Mouse (Mus musculus) gastrocnemius, postnatal 14 days (tissue): ENCODE data around the gene Agrp. TPM values are rescaled to one million over a fixed set of nuclear protein-coding genes. Genes with fewer than 3 reads are reported as not detected.
A peak's percentile ranks its signal among the peaks of the same experiment; 100 is the strongest.

Source experiments
- DNase-seq: peaks from one replicate; pipeline ENCODE4 v3.0.0; 2021; ENCODE audit warnings: mixed read lengths
- intact Hi-C: fragments of 180-260 bp; cut with DNase I; formaldehyde crosslinking; loops from one replicate; pipeline ENCODE4 v1.15.1; 2025; ENCODE audit warnings: low total_unique reads
- microRNA-seq, 2 experiments: library from miRNA; unstranded; fragments of <30 nt; microRNA quantifications; one replicate each; pipeline ENCODE4 v1.2.0; 2021
- total RNA-seq, 2 experiments: library from RNA; stranded (reverse); gene quantifications; 2 replicates each; pipeline ENCODE4 v1.2.3; 2021

The Agrp gene
- total RNA-seq, 2 experiments from 2014 or later: 0.73 to 1.7 TPM

DNA sequence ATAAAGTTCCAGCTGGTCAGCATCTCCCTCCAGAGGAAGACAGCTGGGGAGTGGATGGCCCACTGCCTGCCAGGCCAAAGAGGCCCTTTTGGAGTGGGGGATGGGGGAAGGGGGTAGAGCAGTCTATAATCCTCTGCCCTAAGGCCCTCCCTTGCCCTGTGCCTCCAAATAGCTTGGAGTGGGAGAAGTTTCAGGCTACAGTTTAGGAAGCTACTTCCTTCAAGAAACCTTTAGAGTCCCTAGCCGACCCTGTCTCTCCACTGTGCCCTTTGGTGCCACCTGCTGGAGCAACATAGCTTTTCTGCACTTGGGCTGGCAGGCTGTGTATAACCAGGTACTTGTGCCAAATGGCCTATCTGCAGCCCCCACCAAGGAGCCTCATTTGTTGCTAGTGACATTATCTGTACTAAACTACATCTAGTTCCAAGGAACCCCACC is 103.3 kb downstream of the Agrp start:
- DNase-seq: peak; percentile 79
- intact Hi-C loops: loop anchor here (2.0 kb wide), 1 partner anchor 19 kb away; no protein-coding TSS in a partner anchor

DNA sequence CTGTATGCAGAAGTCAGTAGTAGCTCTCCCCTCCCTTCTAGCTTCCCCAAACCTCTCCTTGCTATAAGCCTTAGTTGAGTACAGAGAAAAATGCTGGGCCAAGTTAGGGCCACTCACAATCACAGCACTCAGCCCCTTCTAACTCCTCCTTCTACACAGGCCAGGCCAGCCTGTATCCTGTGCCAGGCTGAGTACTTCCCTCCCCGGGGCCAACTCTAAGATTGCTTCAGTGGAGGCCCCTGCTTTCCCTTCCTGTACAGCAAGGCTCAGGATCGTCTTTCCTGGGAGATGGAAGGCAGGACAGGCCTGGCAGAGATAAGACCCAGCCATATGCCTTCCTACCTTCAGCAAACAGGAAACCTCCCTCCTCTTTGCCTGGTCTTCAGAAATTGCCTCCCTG is 103.8 kb downstream of the Agrp start:
- intact Hi-C loops: loop anchor here (2.0 kb wide), 1 partner anchor 19 kb away; no protein-coding TSS in a partner anchor
- no peak for DNase-seq

DNA sequence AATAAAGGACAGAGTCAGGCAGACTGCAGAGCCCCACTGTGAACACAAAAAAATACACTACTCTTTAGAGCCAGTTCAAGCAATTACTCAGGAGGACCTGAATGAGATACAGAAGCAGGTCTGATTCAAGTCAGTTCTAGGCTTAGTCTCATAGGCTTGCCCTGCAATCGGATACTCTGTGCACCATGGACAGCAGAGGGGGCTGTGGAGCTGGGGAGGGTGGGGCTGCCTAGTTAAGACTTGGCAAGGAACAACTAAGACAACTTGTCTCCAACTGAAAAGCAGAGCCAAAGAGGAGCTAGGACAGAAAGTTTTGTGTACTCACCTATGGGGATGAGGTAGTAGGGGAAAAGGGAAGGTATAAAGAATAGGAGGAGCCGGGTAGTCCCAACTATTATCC is 105.4 kb downstream of the Agrp start:
- intact Hi-C loops: loop anchor here (2.0 kb wide), 1 partner anchor 17 kb away; no protein-coding TSS in a partner anchor
- peak; percentile 82 for DNase-seq

DNA sequence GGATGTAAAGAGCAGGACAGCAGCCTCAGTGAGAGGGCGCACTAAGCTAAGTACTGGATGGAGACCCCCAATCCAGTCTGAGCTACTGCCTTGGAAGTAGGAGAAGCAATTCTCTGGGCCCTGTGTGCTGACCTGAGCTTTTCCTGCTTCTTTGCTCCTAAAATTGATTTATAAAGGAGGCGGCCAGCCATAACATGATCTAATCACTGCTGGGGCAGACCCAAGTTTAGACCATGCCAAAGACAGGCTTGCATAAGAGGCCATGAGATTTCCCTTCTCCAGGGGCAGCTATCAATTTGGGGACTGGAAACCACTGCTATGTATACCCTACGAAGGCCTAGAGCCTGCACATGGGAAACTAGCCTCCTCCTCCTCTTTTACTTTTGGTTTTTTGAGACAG is 107.9 kb downstream of the Agrp start:
- intact Hi-C loops: no loop called here
- DNase-seq: no peak

DNA sequence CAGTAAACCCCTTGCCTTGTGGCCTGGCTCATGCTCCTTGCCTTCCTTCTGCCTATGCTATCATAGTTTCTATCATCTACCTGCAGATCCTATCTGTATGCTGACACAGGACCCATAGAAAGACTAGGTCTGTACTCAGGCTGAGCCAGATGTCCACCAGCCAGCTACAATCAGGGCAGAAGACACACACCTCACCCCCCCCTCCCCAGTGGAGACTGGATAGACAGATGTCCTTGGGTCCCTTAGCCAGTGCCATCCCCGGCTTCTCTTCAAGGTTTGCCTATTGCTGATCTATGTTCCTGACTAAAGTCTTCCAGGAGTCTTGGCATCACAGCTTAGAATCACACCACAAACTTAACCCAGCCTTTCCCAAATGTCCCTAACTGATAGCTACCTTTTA is 109.0 kb downstream of the Agrp start:
- intact Hi-C loops: no loop called here
- DNase-seq: no peak

DNA sequence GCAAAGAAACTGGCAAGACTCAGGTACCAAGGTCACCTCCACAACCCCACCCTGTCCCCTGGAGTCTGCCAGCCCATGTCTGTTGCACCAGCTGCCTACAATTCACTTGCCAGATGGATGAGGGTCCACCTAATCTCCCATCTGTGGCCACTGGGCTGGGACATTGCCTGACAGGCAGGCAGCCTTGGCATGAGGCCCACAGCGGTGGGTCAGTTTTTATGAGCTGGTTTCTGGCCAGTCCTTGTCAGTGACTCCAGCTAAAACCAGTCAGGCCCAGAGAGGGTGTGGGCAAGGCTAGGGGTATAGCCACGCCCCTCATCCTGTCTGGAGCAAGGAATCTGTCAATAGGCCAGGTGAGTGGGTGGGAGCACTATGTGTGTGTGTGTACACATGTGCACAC is 110.1 kb downstream of the Agrp start:
- peak; percentile 61 for DNase-seq
- intact Hi-C loops: no loop called here

DNA sequence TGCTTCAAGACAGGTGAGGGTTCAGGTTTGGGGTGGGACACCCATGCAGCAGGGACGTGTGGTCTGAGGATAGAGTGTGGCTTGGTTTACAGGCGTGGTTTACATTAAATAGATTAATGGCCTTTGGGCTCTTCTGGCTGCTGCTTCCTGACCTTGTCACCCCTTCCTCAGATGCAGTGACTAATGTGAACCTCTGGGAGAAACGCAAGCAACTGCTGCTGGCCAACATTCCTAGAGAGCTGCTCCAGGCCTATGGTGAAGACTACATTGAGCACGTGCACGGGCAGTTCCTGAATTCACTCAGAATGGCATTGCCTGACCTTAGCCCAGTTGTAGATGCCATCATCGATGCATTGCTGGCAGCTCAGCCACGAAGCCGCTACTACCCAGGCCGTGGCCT is 114.3 kb downstream of the Agrp start:
- DNase-seq: no peak
- intact Hi-C loops: loop anchor here (5.0 kb wide), 1 partner anchor 36 kb away; no protein-coding TSS in a partner anchor

DNA sequence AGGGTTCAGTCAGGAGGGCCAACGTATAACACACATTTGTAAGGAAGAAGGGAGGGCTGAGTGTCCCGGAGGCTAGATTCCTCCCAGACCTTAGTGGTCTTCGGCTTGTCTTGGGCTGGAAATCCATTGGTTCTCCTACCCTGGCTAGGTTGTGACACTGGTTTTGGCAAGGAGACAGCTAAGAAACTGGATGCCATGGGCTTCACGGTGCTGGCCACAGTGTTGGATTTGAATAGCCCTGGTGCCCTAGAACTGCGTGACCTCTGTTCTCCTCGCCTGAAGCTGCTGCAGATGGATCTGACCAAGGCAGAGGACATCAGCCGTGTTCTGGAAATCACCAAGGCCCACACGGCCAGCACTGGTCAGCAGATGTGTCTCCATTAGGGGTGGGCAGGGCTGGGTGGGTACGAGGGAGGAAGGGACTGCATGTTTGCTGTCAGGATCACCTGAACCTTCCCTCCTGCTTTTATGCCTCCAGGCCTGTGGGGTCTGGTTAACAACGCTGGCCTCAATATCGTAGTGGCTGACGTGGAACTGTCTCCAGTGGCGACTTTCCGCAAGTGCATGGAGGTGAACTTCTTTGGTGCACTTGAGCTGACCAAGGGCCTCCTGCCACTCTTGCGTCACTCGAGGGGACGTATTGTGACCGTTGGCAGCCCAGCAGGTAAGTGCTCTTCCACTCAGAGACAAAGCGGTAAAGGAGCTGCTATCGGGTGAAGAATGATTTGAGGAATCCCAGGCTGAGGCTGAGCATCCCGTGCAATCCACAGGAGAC is 115.0 kb downstream of the Agrp start:
- DNase-seq: no peak
- intact Hi-C loops: loop anchor here (5.0 kb wide), 1 partner anchor 35 kb away; no protein-coding TSS in a partner anchor

DNA sequence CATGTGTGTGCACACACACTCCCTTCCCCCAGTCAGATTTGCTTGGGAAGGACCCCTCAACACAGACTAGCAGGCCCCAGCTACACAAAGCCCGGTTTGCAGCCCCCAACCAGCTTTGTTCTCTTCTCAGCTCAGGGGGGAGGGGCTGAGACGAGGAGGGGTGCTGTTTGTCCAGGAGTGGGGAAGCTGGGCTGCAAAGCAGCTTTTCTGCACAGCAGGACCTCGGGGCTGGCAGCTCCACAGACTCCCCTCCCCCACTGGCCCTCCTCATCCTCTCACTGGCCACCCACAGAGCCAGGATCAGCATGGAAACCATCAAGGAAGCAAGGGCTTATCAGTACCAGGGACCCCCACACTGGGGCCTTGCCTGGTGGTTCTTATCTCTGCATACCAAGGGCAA is 116.1 kb downstream of the Agrp start:
- DNase-seq: no peak
- intact Hi-C loops: loop anchor here (5.0 kb wide), 1 partner anchor 34 kb away; no protein-coding TSS in a partner anchor

DNA sequence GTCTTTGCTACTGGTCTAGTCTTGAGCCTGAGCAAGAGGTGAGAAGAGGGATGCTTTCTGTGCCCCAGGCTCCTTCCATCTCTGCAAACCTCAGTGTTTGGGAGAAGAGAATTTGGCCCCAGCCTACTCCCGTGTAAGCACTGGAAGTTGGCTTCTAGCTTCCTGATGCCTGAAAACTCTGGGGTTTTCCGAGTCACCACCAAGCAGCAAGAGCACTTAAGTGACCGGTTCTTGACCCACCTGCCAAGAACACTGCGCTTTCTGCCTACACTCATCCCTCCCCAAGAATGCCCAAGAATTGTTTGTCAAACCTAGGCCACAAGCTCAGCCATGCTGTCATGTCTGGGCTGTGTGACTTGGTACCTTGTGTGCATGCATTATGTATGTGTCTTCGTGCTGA is 116.7 kb downstream of the Agrp start:
- intact Hi-C loops: loop anchor here (5.0 kb wide), 1 partner anchor 33 kb away; no protein-coding TSS in a partner anchor
- DNase-seq: no peak

DNA sequence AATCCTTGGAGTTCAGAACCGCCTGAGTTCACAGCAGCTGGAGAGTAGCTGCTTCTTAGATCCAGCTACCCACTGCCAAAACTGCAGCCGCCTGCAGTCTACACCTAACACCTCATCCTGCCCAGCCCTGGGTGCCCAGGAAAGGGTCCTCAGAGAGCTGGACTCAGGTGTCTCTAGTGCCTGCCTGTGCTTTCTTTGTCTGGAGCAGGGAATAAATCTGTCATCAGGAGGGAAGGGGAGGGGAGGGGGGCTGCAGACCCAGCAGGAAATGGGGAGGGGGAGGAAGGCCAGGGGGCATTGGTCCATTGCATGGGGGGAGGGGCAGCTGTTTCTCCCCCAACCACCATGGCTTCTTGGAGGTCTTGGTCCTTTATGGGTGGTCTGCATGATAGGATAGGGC is 117.6 kb downstream of the Agrp start:
- intact Hi-C loops: loop anchor here (5.0 kb wide), 1 partner anchor 33 kb away; no protein-coding TSS in a partner anchor
- DNase-seq: no peak

DNA sequence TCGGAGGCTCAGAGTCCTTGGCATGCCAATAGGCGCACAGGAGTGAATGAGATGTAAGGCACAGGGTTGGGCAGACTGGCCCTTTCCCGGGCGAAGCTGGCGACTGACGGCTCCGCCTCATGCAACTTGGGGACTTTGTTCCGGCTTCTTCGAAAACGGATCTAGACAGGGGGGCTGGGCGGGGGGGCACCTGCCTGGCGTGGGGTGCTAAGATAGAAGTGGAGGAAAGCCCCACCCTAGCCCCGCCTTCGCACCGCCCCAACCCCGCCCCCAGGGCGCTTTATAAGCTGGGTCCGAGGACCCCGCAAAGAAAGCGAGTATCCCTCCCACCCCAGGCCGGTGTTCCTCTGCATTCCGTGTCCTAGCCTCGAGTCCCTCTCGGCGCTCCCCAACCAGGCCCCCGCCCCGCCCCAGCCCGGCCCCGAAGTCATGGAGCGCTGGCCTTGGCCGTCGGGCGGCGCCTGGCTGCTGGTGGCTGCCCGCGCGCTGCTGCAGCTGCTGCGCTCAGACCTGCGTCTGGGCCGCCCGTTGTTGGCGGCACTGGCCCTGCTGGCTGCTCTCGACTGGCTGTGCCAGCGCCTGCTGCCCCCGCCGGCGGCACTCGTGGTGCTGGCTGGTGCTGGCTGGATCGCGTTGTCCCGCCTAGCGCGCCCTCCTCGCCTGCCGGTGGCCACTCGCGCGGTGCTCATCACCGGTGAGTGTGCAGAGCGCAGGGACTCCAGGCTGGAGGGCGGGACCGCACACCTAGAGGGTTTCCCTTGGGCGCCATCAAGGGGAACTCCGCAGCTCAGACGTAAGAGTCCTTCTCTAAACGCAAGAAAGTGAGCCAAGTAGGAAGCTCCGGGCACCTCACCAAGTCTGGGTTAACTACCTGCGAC is 118.5 kb downstream of the Agrp start, which contains the start of gene Hsd11b2:
TSS of gene Hsd11b2 (plus strand) at position 320 of the 878 bp plus-strand sequence.
- DNase-seq: peak; percentile 74
- intact Hi-C loops: loop anchor here (5.0 kb wide), 1 partner anchor 34 kb away; no protein-coding TSS in a partner anchor

DNA sequence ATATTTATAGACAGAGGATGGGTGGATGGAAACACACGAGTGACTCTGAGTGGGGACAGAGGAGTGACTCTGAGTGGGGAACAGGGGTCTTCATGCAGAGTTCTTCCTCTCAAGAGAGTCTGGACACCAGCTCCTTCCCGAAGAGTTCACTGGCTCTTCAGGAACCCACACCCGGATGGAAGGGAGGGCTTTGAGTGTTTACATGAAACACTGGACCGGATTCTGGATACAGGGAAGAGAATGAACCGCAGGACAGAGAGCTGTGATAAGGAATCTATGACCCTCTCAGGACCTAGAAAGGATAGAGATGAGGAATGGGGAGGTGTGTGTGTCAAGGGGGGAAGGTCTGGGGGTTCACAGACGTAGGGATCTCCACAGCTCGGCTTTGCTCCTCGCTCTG is 119.8 kb downstream of the Agrp start:
- intact Hi-C loops: loop anchor here (5.0 kb wide), 1 partner anchor 35 kb away; no protein-coding TSS in a partner anchor
- DNase-seq: no peak

Small RNA genes within 50 kb of the gene (microRNA-seq; reads per million reads assigned to microRNA genes)
- 0 reads per million in 2 experiments for gene Mir1966

Other genes with a start within 250 kb of the Agrp start
- under 1 TPM in 1 of 2 experiments, not detected in 1; 0.21 TPM for gene Kctd19, start 223.9 kb downstream of the Agrp start, total RNA-seq
- gene Lrrc36, start 223.8 kb downstream of the Agrp start, total RNA-seq: under 1 TPM; 0.53 to 0.97 TPM
- gene Tppp3, start 165.9 kb downstream of the Agrp start, total RNA-seq: 100 to 1,000 TPM; 191 to 254 TPM
- 10 to 100 TPM; 10.1 to 11.2 TPM for gene Zdhhc1, start 140.5 kb downstream of the Agrp start, total RNA-seq
- 1 to 10 TPM; 1.9 to 2.1 TPM for gene Hsd11b2, start 118.6 kb downstream of the Agrp start, total RNA-seq
- 10 to 100 TPM; 43.2 to 44.7 TPM for gene Atp6v0d1, start 71.3 kb downstream of the Agrp start, total RNA-seq
- 10 to 100 TPM; 18.9 to 20.6 TPM for gene Ripor1, start 32.1 kb downstream of the Agrp start, total RNA-seq
- gene Ctcf, start 825 bp downstream of the Agrp start, total RNA-seq: 10 to 100 TPM; 34.5 TPM
- gene Carmil2, start 48.9 kb upstream of the Agrp start, total RNA-seq: under 1 TPM; 0.18 to 0.35 TPM
- gene Acd, start 63.7 kb upstream of the Agrp start, total RNA-seq: 10 to 100 TPM in 1 of 2 experiments, 1 to 10 TPM in 1; 9.2 to 10.3 TPM
- 1 to 10 TPM; 5.2 to 7.0 TPM for gene Pard6a, start 63.8 kb upstream of the Agrp start, total RNA-seq
- gene 4933405L10Rik, start 70.3 kb upstream of the Agrp start, total RNA-seq: not detected
- gene Enkd1, start 70.8 kb upstream of the Agrp start, total RNA-seq: 1 to 10 TPM; 1.6 to 1.7 TPM
- gene Gfod2, start 121.3 kb upstream of the Agrp start, total RNA-seq: 1 to 10 TPM; 7.8 to 7.9 TPM
- gene Ranbp10, start 190.0 kb upstream of the Agrp start, total RNA-seq: 10 to 100 TPM; 20.1 to 20.2 TPM
- not detected for gene Tsnaxip1, start 190.3 kb upstream of the Agrp start, total RNA-seq
- 1 to 10 TPM; 1.9 to 3.9 TPM for gene Cenpt, start 215.9 kb upstream of the Agrp start, total RNA-seq
- 10 to 100 TPM; 19.6 to 22.7 TPM for gene Thap11, start 217.7 kb upstream of the Agrp start, total RNA-seq
- gene Nutf2, start 223.2 kb upstream of the Agrp start, total RNA-seq: 10 to 100 TPM; 63.8 to 66.0 TPM
- gene Edc4, start 243.5 kb upstream of the Agrp start, total RNA-seq: 10 to 100 TPM; 21.1 to 21.5 TPM